13 mouse cellular contexts compared by ENCODE assay signal in genomic region chr7:101316591-101317001, GRCm38 (mm10). TPM values are rescaled to one million over a fixed set of nuclear protein-coding genes. Genes with fewer than 3 reads are reported as not detected.
A peak's percentile ranks its signal among the peaks of the same experiment; 100 is the strongest.
DNase-seq lines count a peak whose midpoint lies in the region; ATAC-seq and TF ChIP-seq lines count a peak whose summit lies in the region.
"Had no signal": no experiment of that assay in that cellular context is flagged by ENCODE, and none has a peak within 500 bp of the region (broad histone marks: within the 10 kb centered on the region; RNA-seq: fewer than 3 reads in every experiment).

No protein-coding gene starts in this region.

- H3K36me3 ChIP-seq in lung, postnatal 0 days (ENCODE audit: insufficient read depth, low read length) = no peaks in the 10 kb centered on the region
- no peaks in the 10 kb centered on the region for H3K36me3 ChIP-seq in spleen, adult 2 months (ENCODE audit: control insufficient read depth, insufficient read depth, low read length)
- H3K36me3 ChIP-seq: embryonic facial prominence, embryonic 13.5 days; hindbrain, embryonic 13.5 days had no signal

- H3K9me3 ChIP-seq in lung, postnatal 0 days (ENCODE audit: low read length) = no peaks in the 10 kb centered on the region
- H3K9me3 ChIP-seq: embryonic facial prominence, embryonic 13.5 days; hindbrain, embryonic 13.5 days had no signal

- ATAC-seq in lung, postnatal 0 days = peak; percentile 75

- TF ChIP-seq CTCF in bone marrow, adult 2 months (IDR thresholded peaks at IDR 0.05; ENCODE audit: control insufficient read depth, insufficient read depth, low read length) = no peak
- TF ChIP-seq CTCF in lung, postnatal 0 days (IDR thresholded peaks at IDR 0.05) = no peak
- TF ChIP-seq CTCF in spleen, adult 2 months (IDR thresholded peaks at IDR 0.05; ENCODE audit: extremely low read depth, insufficient read depth, insufficient read length, insufficient replicate concordance) = no peak

- H3K4me3 ChIP-seq in bone marrow, adult 2 months (replicated peaks; ENCODE audit: control insufficient read depth, low read depth, low read length) = no peak overlapping the region
- H3K4me3 ChIP-seq in lung, postnatal 0 days (ENCODE audit: low read depth, low read length) = no peak overlapping the region
- no peak overlapping the region for H3K4me3 ChIP-seq in spleen, adult 2 months (ENCODE audit: extremely low read depth, insufficient read depth, insufficient read length)
- H3K4me3 ChIP-seq: embryonic facial prominence, embryonic 13.5 days; hindbrain, embryonic 13.5 days had no signal

- TF ChIP-seq EP300 in lung, postnatal 0 days (IDR thresholded peaks at IDR 0.05) = no peak

- H3K9ac ChIP-seq in lung, postnatal 0 days (replicated peaks; ENCODE audit: low read depth) = no peak overlapping the region
- H3K9ac ChIP-seq: embryonic facial prominence, embryonic 13.5 days; hindbrain, embryonic 13.5 days had no signal

- TF ChIP-seq POLR2A in bone marrow, adult 2 months (IDR thresholded peaks at IDR 0.05; ENCODE audit: borderline replicate concordance, control insufficient read depth, low read depth, low read length) = no peak
- TF ChIP-seq POLR2A in spleen, adult 2 months (IDR thresholded peaks at IDR 0.05; ENCODE audit: low read depth, low read length) = no peak

- H3K4me2 ChIP-seq in lung, postnatal 0 days (replicated peaks; ENCODE audit: low read depth, low read length) = no peak overlapping the region
- H3K4me2 ChIP-seq: embryonic facial prominence, embryonic 13.5 days; hindbrain, embryonic 13.5 days had no signal

- H3K4me1 ChIP-seq in bone marrow, adult 2 months (ENCODE audit: control insufficient read depth, insufficient read depth, low read length) = peaks cover 4% of the 10 kb centered on the region
- H3K4me1 ChIP-seq in lung, postnatal 0 days (ENCODE audit: insufficient read depth, low read depth, low read length) = peaks cover 7% of the 10 kb centered on the region
- peaks cover 10% of the 10 kb centered on the region; the same call in 1 of the 2 replicates for H3K4me1 ChIP-seq in spleen, adult 2 months (ENCODE audit: control insufficient read depth, insufficient read depth, insufficient read length)

- 18% methylated on average over 6 of the region's 6 CpGs for WGBS in bone marrow, adult 2 months
- 22% methylated on average over 6 of the region's 6 CpGs for WGBS in large intestine, adult 2 months
- 27% methylated on average over 6 of the region's 6 CpGs for WGBS in lung, postnatal 0 days
- 18% methylated on average over 6 of the region's 6 CpGs for WGBS in spleen, adult 2 months

- no peaks in the 10 kb centered on the region for H3K27me3 ChIP-seq in lung, postnatal 0 days (replicated peaks; ENCODE audit: insufficient read depth, low read length)
- H3K27me3 ChIP-seq in spleen, adult 2 months (ENCODE audit: control insufficient read depth, insufficient read depth, low read length) = peaks cover 3% of the 10 kb centered on the region; the same call in 1 of the 2 replicates

- peak; percentile 71 for DNase-seq in large intestine, adult 2 months (ENCODE audit: low read depth, low spot score)
- DNase-seq in lung, postnatal 0 days (ENCODE audit: low spot score) = peak; percentile 64
- DNase-seq in spleen, adult 2 months (ENCODE audit: low read depth in 1 of 2, low spot score in 2 of 2) = peak in 1 of 2 experiments; percentile 48
- DNase-seq in kidney, postnatal 10 days = no peak
- no peak for DNase-seq in layer of hippocampus, adult 9-10 months (ENCODE audit: low spot score)
- no peak for DNase-seq in kidney, adult 11 months
- no peak for DNase-seq in right cerebral cortex, postnatal 10 days (ENCODE audit: low spot score in 2 of 2)
- DNase-seq: heart, adult 11 months; left cerebral cortex, postnatal 4 days; midbrain, embryonic 14.5 days had no signal

- H3K27ac ChIP-seq in bone marrow, adult 2 months (ENCODE audit: control insufficient read depth, insufficient read depth, low read depth, low read length, poor library complexity) = peak overlapping the region; percentile 27
- 0 out of 2 replicates have a peak overlapping the region, but pooled peaks have one; percentile 14 for H3K27ac ChIP-seq in lung, postnatal 0 days (ENCODE audit: low read length)
- H3K27ac ChIP-seq in spleen, adult 2 months (ENCODE audit: insufficient read depth, low read length) = peak overlapping the region; percentile 51
- H3K27ac ChIP-seq: embryonic facial prominence, embryonic 13.5 days; hindbrain, embryonic 13.5 days had no signal

RNA-seq across cellular contexts. Expression of gene Stard10, which starts 0.3 kb away (rescaled TPM):
- polyA plus RNA-seq in bone marrow, adult 2 months (2011; ENCODE audit: insufficient read depth, insufficient read length, low replicate concordance, missing spikeins) = 114 and 142 TPM in 2 replicates
- 246 and 277 TPM in 2 replicates for polyA plus RNA-seq in large intestine, adult 2 months (2012; rRNA removed)
- 40.3 and 46.3 TPM in 2 replicates for polyA plus RNA-seq in lung, postnatal 0 days (2015; fragmentation: Nextera tagmentation; extraction: Ambion mirVana)
- polyA plus RNA-seq in spleen, adult 2 months (2012; rRNA removed) = 29.3 and 42.0 TPM in 2 replicates

RNA-seq across cellular contexts. Expression of gene Atg16l2, which starts 14.5 kb away (rescaled TPM):
- polyA plus RNA-seq in bone marrow, adult 2 months (2011; ENCODE audit: insufficient read depth, insufficient read length, low replicate concordance, missing spikeins) = 28.2 and 38.6 TPM in 2 replicates
- 10.4 and 15.0 TPM in 2 replicates for polyA plus RNA-seq in large intestine, adult 2 months (2012; rRNA removed)
- polyA plus RNA-seq in lung, postnatal 0 days (2015; fragmentation: Nextera tagmentation; extraction: Ambion mirVana) = 12.9 and 17.1 TPM in 2 replicates
- 62.9 and 86.0 TPM in 2 replicates for polyA plus RNA-seq in spleen, adult 2 months (2012; rRNA removed)

RNA-seq across cellular contexts. Expression of gene Arap1, which starts 31.3 kb away (rescaled TPM):
- 86.0 and 162 TPM in 2 replicates for polyA plus RNA-seq in bone marrow, adult 2 months (2011; ENCODE audit: insufficient read depth, insufficient read length, low replicate concordance, missing spikeins)
- polyA plus RNA-seq in large intestine, adult 2 months (2012; rRNA removed) = 52.4 and 63.6 TPM in 2 replicates
- polyA plus RNA-seq in lung, postnatal 0 days (2015; fragmentation: Nextera tagmentation; extraction: Ambion mirVana) = 105 and 110 TPM in 2 replicates
- 227 and 248 TPM in 2 replicates for polyA plus RNA-seq in spleen, adult 2 months (2012; rRNA removed)

Comparison
In these comparisons a context has a peak if more than half of its experiments do, and no peak if none do; other contexts are left out.
1. DNase-seq: peak in large intestine, adult 2 months (single experiment) and lung, postnatal 0 days (single experiment); none in kidney, postnatal 10 days (single experiment), layer of hippocampus, adult 9-10 months (single experiment), kidney, adult 11 months (single experiment) and right cerebral cortex, postnatal 10 days (0 of 2).
2. Peak in every context shown above with its lines, with median percentiles within 50 percentile points of each other: H3K27ac ChIP-seq.